Mouse (Mus musculus) CD4-positive helper T cell, adult 2 months (primary cell): ENCODE measurements around the gene Luc7l3.
A peak's percentile ranks its signal among the peaks of the same experiment; 100 is the strongest.

ENCODE experiments used
- DNase-seq: peaks from one replicate; pipeline ENCODE4 v3.0.0-alpha.2; 2012; ENCODE audit warnings: low read depth, missing footprints, low spot score

Gene Luc7l3

GRCm38 (mm10) chr11:94338347-94338746 lies 16.6 kb upstream of the Luc7l3 start:
- no peak for DNase-seq

- no peak for DNase-seq
Measured at GRCm38 (mm10) chr11:94336551-94336950, 14.8 kb upstream of the Luc7l3 start.

GRCm38 (mm10) chr11:94334386-94334968 lies 12.7 kb upstream of the Luc7l3 start:
- DNase-seq, result no peak

GRCm38 (mm10) chr11:94332726-94333125 lies 10.9 kb upstream of the Luc7l3 start:
- DNase-seq, result no peak

GRCm38 (mm10) chr11:94330211-94330610 lies 8.4 kb upstream of the Luc7l3 start:
- DNase-seq, result no peak

GRCm38 (mm10) chr11:94329270-94329891 lies 7.6 kb upstream of the Luc7l3 start:
- peak; percentile 37 for DNase-seq

GRCm38 (mm10) chr11:94328644-94329025 lies 6.8 kb upstream of the Luc7l3 start:
- no peak for DNase-seq

- peak; percentile 89 for DNase-seq
Measured at GRCm38 (mm10) chr11:94327693-94328643, 6.2 kb upstream of the Luc7l3 start, which contains the start of gene Ankrd40. Ankrd40 (plus strand) TSS chr11:94328001.

- DNase-seq, result no peak
Measured at GRCm38 (mm10) chr11:94326961-94327411, 5.2 kb upstream of the Luc7l3 start.

GRCm38 (mm10) chr11:94324618-94325017 lies 2.8 kb upstream of the Luc7l3 start:
- no peak for DNase-seq

GRCm38 (mm10) chr11:94323271-94323925 lies 1.6 kb upstream of the Luc7l3 start:
- no peak for DNase-seq

- no peak for DNase-seq
Measured at GRCm38 (mm10) chr11:94322636-94323035, 848 bp upstream of the Luc7l3 start.

- no peak for DNase-seq
Measured at GRCm38 (mm10) chr11:94320969-94321930, 538 bp downstream of the Luc7l3 start.

GRCm38 (mm10) chr11:94318056-94318455 lies 3.7 kb downstream of the Luc7l3 start:
- no peak for DNase-seq

GRCm38 (mm10) chr11:94317515-94317914 lies 4.3 kb downstream of the Luc7l3 start:
- DNase-seq, result no peak

- DNase-seq, result no peak
Measured at GRCm38 (mm10) chr11:94317014-94317413, 4.8 kb downstream of the Luc7l3 start.

GRCm38 (mm10) chr11:94316528-94316927 lies 5.3 kb downstream of the Luc7l3 start:
- no peak for DNase-seq

GRCm38 (mm10) chr11:94315308-94315707 lies 6.5 kb downstream of the Luc7l3 start:
- no peak for DNase-seq

- no peak for DNase-seq
Measured at GRCm38 (mm10) chr11:94314098-94314652, 7.6 kb downstream of the Luc7l3 start.

GRCm38 (mm10) chr11:94312733-94313132 lies 9.1 kb downstream of the Luc7l3 start:
- DNase-seq, result no peak
